Comparison of ENCODE assay signal across 9 mouse cellular contexts in genomic region chr9:59567111-59567510, GRCm38 (mm10). TPM values are rescaled to one million over a fixed set of nuclear protein-coding genes. Genes with fewer than 3 reads are reported as not detected.
DNase-seq lines count a peak whose midpoint lies in the region; ATAC-seq and TF ChIP-seq lines count a peak whose summit lies in the region.
"Had no signal": no experiment of that assay in that cellular context is flagged by ENCODE, and none has a peak within 500 bp of the region (broad histone marks: within the 10 kb centered on the region; RNA-seq: fewer than 3 reads in every experiment).

No protein-coding gene starts in this region.

- no peak overlapping the region for H3K9ac ChIP-seq in forebrain, embryonic 16.5 days (replicated peaks; ENCODE audit: low read depth, low read length)
- H3K9ac ChIP-seq in limb, embryonic 15.5 days = no peak overlapping the region
- no peak overlapping the region for H3K9ac ChIP-seq in midbrain, embryonic 16.5 days (ENCODE audit: low read depth, low read length)
- H3K9ac ChIP-seq: embryonic facial prominence, embryonic 13.5 days had no signal

- no peak overlapping the region for H3K4me2 ChIP-seq in forebrain, embryonic 16.5 days (ENCODE audit: low read length)
- H3K4me2 ChIP-seq in limb, embryonic 15.5 days = no peak overlapping the region
- H3K4me2 ChIP-seq in midbrain, embryonic 16.5 days (ENCODE audit: low read length) = no peak overlapping the region
- H3K4me2 ChIP-seq: embryonic facial prominence, embryonic 13.5 days had no signal

- WGBS in forebrain, embryonic 16.5 days = 27% methylated on average over 6 of the region's 6 CpGs
- 35% methylated on average over 6 of the region's 6 CpGs for WGBS in limb, embryonic 15.5 days
- WGBS in midbrain, embryonic 16.5 days = 33% methylated on average over 6 of the region's 6 CpGs

- H3K27me3 ChIP-seq in testis, adult 2 months (ENCODE audit: control insufficient read depth, insufficient read depth, low read length) = no peaks in the 10 kb centered on the region
- H3K27me3 ChIP-seq in forebrain, embryonic 16.5 days (replicated peaks; ENCODE audit: control insufficient read depth, insufficient read depth, low read length) = no peaks in the 10 kb centered on the region
- H3K27me3 ChIP-seq in limb, embryonic 15.5 days = no peaks in the 10 kb centered on the region
- no peaks in the 10 kb centered on the region for H3K27me3 ChIP-seq in midbrain, embryonic 16.5 days (ENCODE audit: control insufficient read depth, insufficient read depth, low read depth, low read length)
- no peaks in the 10 kb centered on the region for H3K27me3 ChIP-seq in splenic B cell, adult 2 months (ENCODE audit: control insufficient read depth, insufficient read depth, low read length, poor library complexity, severe bottlenecking)
- H3K27me3 ChIP-seq: embryonic facial prominence, embryonic 13.5 days had no signal

- H3K36me3 ChIP-seq in testis, adult 2 months (ENCODE audit: control insufficient read depth, insufficient read depth, low read length) = no peaks in the 10 kb centered on the region; the same call in 1 of the 2 replicates
- H3K36me3 ChIP-seq in forebrain, embryonic 16.5 days (ENCODE audit: control insufficient read depth, insufficient read depth) = no peaks in the 10 kb centered on the region
- H3K36me3 ChIP-seq in limb, embryonic 15.5 days = peaks cover 35% of the 10 kb centered on the region
- H3K36me3 ChIP-seq in midbrain, embryonic 16.5 days (ENCODE audit: control insufficient read depth, insufficient read depth, low read length) = no peaks in the 10 kb centered on the region; the same call in none of the 2 replicates
- peaks cover 6% of the 10 kb centered on the region for H3K36me3 ChIP-seq in splenic B cell, adult 2 months (ENCODE audit: control insufficient read depth, insufficient read depth, low read length, poor library complexity, severe bottlenecking)

- no peaks in the 10 kb centered on the region for H3K4me1 ChIP-seq in testis, adult 2 months (ENCODE audit: control insufficient read depth, insufficient read depth, low read length)
- no peaks in the 10 kb centered on the region for H3K4me1 ChIP-seq in forebrain, embryonic 16.5 days (replicated peaks; ENCODE audit: control insufficient read depth, insufficient read depth, low read length)
- H3K4me1 ChIP-seq in limb, embryonic 15.5 days = no peaks in the 10 kb centered on the region
- no peaks in the 10 kb centered on the region for H3K4me1 ChIP-seq in midbrain, embryonic 16.5 days (ENCODE audit: control insufficient read depth, insufficient read depth, low read length)
- H3K4me1 ChIP-seq: embryonic facial prominence, embryonic 13.5 days had no signal

- ATAC-seq in forebrain, embryonic 16.5 days = peak; percentile 82
- ATAC-seq in limb, embryonic 15.5 days (ENCODE audit: insufficient number of reproducible peaks, low FRiP score, low TSS enrichment, low read depth) = 0 out of 2 replicates have a peak, but pooled peaks have one; percentile 35
- ATAC-seq in midbrain, embryonic 16.5 days = 0 out of 2 replicates have a peak, but pooled peaks have one; percentile 17

- no peak overlapping the region for H3K4me3 ChIP-seq in testis, adult 2 months (ENCODE audit: control insufficient read depth, low read depth, low read length)
- no peak overlapping the region for H3K4me3 ChIP-seq in forebrain, embryonic 16.5 days (replicated peaks; ENCODE audit: low read length)
- no peak overlapping the region for H3K4me3 ChIP-seq in limb, embryonic 15.5 days
- H3K4me3 ChIP-seq in midbrain, embryonic 16.5 days (ENCODE audit: low read depth, low read length) = no peak overlapping the region
- H3K4me3 ChIP-seq: embryonic facial prominence, embryonic 13.5 days had no signal

- TF ChIP-seq CTCF in testis, adult 2 months (IDR thresholded peaks at IDR 0.05; ENCODE audit: control insufficient read depth, insufficient read depth, insufficient replicate concordance, low read depth, low read length) = peak; percentile 70; the same call in 1 of the 2 replicates

- no peak for DNase-seq in testis, postnatal 14 days (ENCODE audit: low spot score)
- DNase-seq in c-Kit-positive CD71-positive TER-119-negative erythroid progenitor cells, embryonic 14.5 days (ENCODE audit: low read depth) = peak; percentile 50
- DNase-seq in induced T-regulatory cell, adult 2 months (ENCODE audit: low read depth) = peak; percentile 72
- DNase-seq in splenic B cell, adult 2 months (ENCODE audit: low read depth, low spot score) = peak; percentile 88

- no peak for TF ChIP-seq POLR2A in testis, adult 2 months (IDR thresholded peaks at IDR 0.05; ENCODE audit: control insufficient read depth, low read depth, low read length)

- H3K9me3 ChIP-seq in forebrain, embryonic 16.5 days (ENCODE audit: control insufficient read depth, low read length) = no peaks in the 10 kb centered on the region
- H3K9me3 ChIP-seq in limb, embryonic 15.5 days = no peaks in the 10 kb centered on the region
- H3K9me3 ChIP-seq in midbrain, embryonic 16.5 days (replicated peaks; ENCODE audit: control insufficient read depth, low read length, poor library complexity, severe bottlenecking) = no peaks in the 10 kb centered on the region
- H3K9me3 ChIP-seq: embryonic facial prominence, embryonic 13.5 days had no signal

- H3K27ac ChIP-seq in testis, adult 2 months (ENCODE audit: control insufficient read depth, insufficient read depth, low read depth, low read length) = no peak overlapping the region
- H3K27ac ChIP-seq in forebrain, embryonic 16.5 days (ENCODE audit: low read length) = no peak overlapping the region
- H3K27ac ChIP-seq in limb, embryonic 15.5 days = no peak overlapping the region
- no peak overlapping the region for H3K27ac ChIP-seq in midbrain, embryonic 16.5 days (ENCODE audit: low read length)
- H3K27ac ChIP-seq: embryonic facial prominence, embryonic 13.5 days had no signal

RNA-seq across cellular contexts. Expression of gene Celf6, which starts 10.6 kb away (rescaled TPM):
- 13.2 and 17.5 TPM in 2 replicates for polyA plus RNA-seq in testis, adult 2 months (2012; rRNA removed)
- 29.5 and 42.0 TPM in 2 replicates for polyA plus RNA-seq in forebrain, embryonic 16.5 days (2015; fragmentation: Nextera tagmentation; extraction: Ambion mirVana)
- 0.09 and 0.10 TPM in 2 replicates for polyA plus RNA-seq in limb, embryonic 15.5 days (2015; fragmentation: Nextera tagmentation; extraction: Ambion mirVana)
- 64.7 and 65.0 TPM in 2 replicates for polyA plus RNA-seq in midbrain, embryonic 16.5 days (2015; fragmentation: Nextera tagmentation; extraction: Ambion mirVana)

RNA-seq across cellular contexts. Expression of gene Tmem202, which starts 27.5 kb away (rescaled TPM):
- 66.9 and 71.6 TPM in 2 replicates for polyA plus RNA-seq in testis, adult 2 months (2012; rRNA removed)
- 0.45 and 0.58 TPM in 2 replicates for polyA plus RNA-seq in forebrain, embryonic 16.5 days (2015; fragmentation: Nextera tagmentation; extraction: Ambion mirVana)
- 0.27 TPM in 1 of 2 replicates, not detected in the other for polyA plus RNA-seq in limb, embryonic 15.5 days (2015; fragmentation: Nextera tagmentation; extraction: Ambion mirVana)
- polyA plus RNA-seq in midbrain, embryonic 16.5 days (2015; fragmentation: Nextera tagmentation; extraction: Ambion mirVana) = 0.94 and 0.97 TPM in 2 replicates
- polyA plus RNA-seq: embryonic facial prominence, embryonic 13.5 days had no signal

RNA-seq across cellular contexts. Expression of gene Hexa, which starts 27.8 kb away (rescaled TPM):
- 100 and 116 TPM in 2 replicates for polyA plus RNA-seq in testis, adult 2 months (2012; rRNA removed)
- 51.3 and 55.7 TPM in 2 replicates for polyA plus RNA-seq in forebrain, embryonic 16.5 days (2015; fragmentation: Nextera tagmentation; extraction: Ambion mirVana)
- polyA plus RNA-seq in limb, embryonic 15.5 days (2015; fragmentation: Nextera tagmentation; extraction: Ambion mirVana) = 89.9 and 108 TPM in 2 replicates
- polyA plus RNA-seq in midbrain, embryonic 16.5 days (2015; fragmentation: Nextera tagmentation; extraction: Ambion mirVana) = 60.4 and 62.4 TPM in 2 replicates

RNA-seq across cellular contexts. Expression of gene Parp6, which starts 50.0 kb away (rescaled TPM):
- 34.5 and 35.6 TPM in 2 replicates for polyA plus RNA-seq in testis, adult 2 months (2012; rRNA removed)
- polyA plus RNA-seq in forebrain, embryonic 16.5 days (2015; fragmentation: Nextera tagmentation; extraction: Ambion mirVana) = 204 and 232 TPM in 2 replicates
- polyA plus RNA-seq in limb, embryonic 15.5 days (2015; fragmentation: Nextera tagmentation; extraction: Ambion mirVana) = 22.5 and 27.8 TPM in 2 replicates
- polyA plus RNA-seq in midbrain, embryonic 16.5 days (2015; fragmentation: Nextera tagmentation; extraction: Ambion mirVana) = 214 and 222 TPM in 2 replicates

Comparison
In these comparisons a context has a peak if more than half of its experiments do, and no peak if none do; other contexts are left out.
1. ATAC-seq: peak in every context shown above with its lines; median percentile 82 in forebrain, embryonic 16.5 days; 35 in limb, embryonic 15.5 days; 17 in midbrain, embryonic 16.5 days.
2. RNA of gene Celf6, which starts 10.6 kb away (polyA plus RNA-seq): 64.7 to 65.0 TPM in midbrain, embryonic 16.5 days, 29.5 to 42.0 TPM in forebrain, embryonic 16.5 days and 13.2 to 17.5 TPM in testis, adult 2 months; 0.09 to 0.10 TPM in limb, embryonic 15.5 days; every median in the first group is over 10 times any median in the second.
3. RNA of gene Tmem202, which starts 27.5 kb away (polyA plus RNA-seq): 66.9 to 71.6 TPM in testis, adult 2 months; 0.94 to 0.97 TPM in midbrain, embryonic 16.5 days, 0.45 to 0.58 TPM in forebrain, embryonic 16.5 days and 0.27 TPM in limb, embryonic 15.5 days; every median in the first group is over 10 times any median in the second.